Mouse (Mus musculus): Measurements from ENCODE around the gene Slc2a8.
A peak's percentile ranks its signal among the peaks of the same experiment; 100 is the strongest.
"Not testable (repeated sequence)": the region's sequence is repeated elsewhere in the genome, so short reads cannot be mapped to it uniquely, and the experiment has no call there.

Slc2a8 gene

GRCm38 (mm10) chr2:32981725-32982271, at the start of gene Slc2a8:
Gene Slc2a8, minus strand, starts transcription at chr2:32982083.
- DNase-seq (ENCODE audit: low read depth, low spot score): peak; percentile 87

- DNase-seq (ENCODE audit: low read depth, low spot score): no peak
These were observed 43.2 kb upstream of the Slc2a8 start for GRCm38 (mm10) chr2:33025040-33025439.

GRCm38 (mm10) chr2:33024564-33024963, 42.7 kb upstream of the Slc2a8 start:
- DNase-seq (ENCODE audit: low read depth, low spot score): no peak

- DNase-seq (ENCODE audit: low read depth, low spot score): no peak
These were observed 41.0 kb upstream of the Slc2a8 start for GRCm38 (mm10) chr2:33022846-33023245.

- DNase-seq (ENCODE audit: low read depth, low spot score): peak; percentile 41
These were observed 36.1 kb upstream of the Slc2a8 start for GRCm38 (mm10) chr2:33018026-33018425.

- DNase-seq (ENCODE audit: low read depth, low spot score): no peak
These were observed 35.3 kb upstream of the Slc2a8 start for GRCm38 (mm10) chr2:33017191-33017590.

- no peak for DNase-seq (ENCODE audit: low read depth, low spot score)
These were observed 33.0 kb upstream of the Slc2a8 start for GRCm38 (mm10) chr2:33014877-33015276.

- not testable (repeated sequence) for DNase-seq (ENCODE audit: low read depth, low spot score)
These were observed 27.2 kb upstream of the Slc2a8 start for GRCm38 (mm10) chr2:33009055-33009454.

- DNase-seq (ENCODE audit: low read depth, low spot score): no peak
These were observed 23.2 kb upstream of the Slc2a8 start for GRCm38 (mm10) chr2:33005041-33005440.

- no peak for DNase-seq (ENCODE audit: low read depth, low spot score)
These were observed 20.3 kb upstream of the Slc2a8 start for GRCm38 (mm10) chr2:33002144-33002543.

GRCm38 (mm10) chr2:32999752-33000151, 17.9 kb upstream of the Slc2a8 start:
- DNase-seq (ENCODE audit: low read depth, low spot score): no peak

GRCm38 (mm10) chr2:32997792-32998191, 15.9 kb upstream of the Slc2a8 start:
- no peak for DNase-seq (ENCODE audit: low read depth, low spot score)

GRCm38 (mm10) chr2:32997081-32997480, 15.2 kb upstream of the Slc2a8 start:
- no peak for DNase-seq (ENCODE audit: low read depth, low spot score)

- no peak for DNase-seq (ENCODE audit: low read depth, low spot score)
These were observed 10.2 kb upstream of the Slc2a8 start for GRCm38 (mm10) chr2:32992130-32992529.

GRCm38 (mm10) chr2:32990167-32990832, 8.4 kb upstream of the Slc2a8 start:
- DNase-seq (ENCODE audit: low read depth, low spot score): no peak

- no peak for DNase-seq (ENCODE audit: low read depth, low spot score)
These were observed 7.5 kb upstream of the Slc2a8 start for GRCm38 (mm10) chr2:32989376-32989775.

GRCm38 (mm10) chr2:32985844-32986243, 4.0 kb upstream of the Slc2a8 start:
- no peak for DNase-seq (ENCODE audit: low read depth, low spot score)

GRCm38 (mm10) chr2:32983617-32984016, 1.7 kb upstream of the Slc2a8 start:
- DNase-seq (ENCODE audit: low read depth, low spot score): no peak

- DNase-seq (ENCODE audit: low read depth, low spot score): no peak
These were observed 817 bp upstream of the Slc2a8 start for GRCm38 (mm10) chr2:32982700-32983099.

- DNase-seq (ENCODE audit: low read depth, low spot score): no peak
These were observed 602 bp downstream of the Slc2a8 start for GRCm38 (mm10) chr2:32981281-32981680.

- DNase-seq (ENCODE audit: low read depth, low spot score): no peak
These were observed 2.2 kb downstream of the Slc2a8 start for GRCm38 (mm10) chr2:32979675-32980074.

GRCm38 (mm10) chr2:32978675-32979074, 3.2 kb downstream of the Slc2a8 start:
- DNase-seq (ENCODE audit: low read depth, low spot score): no peak

- DNase-seq (ENCODE audit: low read depth, low spot score): no peak
These were observed 4.8 kb downstream of the Slc2a8 start for GRCm38 (mm10) chr2:32977114-32977513.

GRCm38 (mm10) chr2:32974216-32974615, 7.7 kb downstream of the Slc2a8 start:
- no peak for DNase-seq (ENCODE audit: low read depth, low spot score)

Data from embryo, embryonic 11.5 days (tissue).